Mouse (Mus musculus) naive thymus-derived CD4-positive, alpha-beta T cell, adult 2 months (primary cell): ENCODE measurements around the gene Ranbp3l.

Experiments
- DNase-seq: peaks from one replicate; pipeline ENCODE4 v3.0.0-alpha.2; 2011; ENCODE audit warnings: low read depth

Gene Ranbp3l

GRCm38 (mm10) chr15:9093598-9094365, 126.0 kb downstream of the Ranbp3l start:
- no peak for DNase-seq

- DNase-seq = no peak
These were observed 126.6 kb downstream of the Ranbp3l start for GRCm38 (mm10) chr15:9094366-9094750.

- no peak for DNase-seq
These were observed 129.1 kb downstream of the Ranbp3l start for GRCm38 (mm10) chr15:9096865-9097264.

- DNase-seq = no peak
These were observed 132.8 kb downstream of the Ranbp3l start for GRCm38 (mm10) chr15:9100446-9101077.

- no peak for DNase-seq
These were observed 138.7 kb downstream of the Ranbp3l start for GRCm38 (mm10) chr15:9106303-9107074.

GRCm38 (mm10) chr15:9110526-9111347, 143.0 kb downstream of the Ranbp3l start:
- no peak for DNase-seq

- DNase-seq = no peak
These were observed 143.9 kb downstream of the Ranbp3l start for GRCm38 (mm10) chr15:9111648-9112047.

- DNase-seq = no peak
These were observed 145.8 kb downstream of the Ranbp3l start for GRCm38 (mm10) chr15:9113556-9113955.

GRCm38 (mm10) chr15:9114131-9114530, 146.4 kb downstream of the Ranbp3l start:
- DNase-seq = no peak

- DNase-seq = no peak
These were observed 146.8 kb downstream of the Ranbp3l start for GRCm38 (mm10) chr15:9114599-9114998.
